Mouse (Mus musculus): ENCODE measurements around the gene Gimap8.

DNA sequence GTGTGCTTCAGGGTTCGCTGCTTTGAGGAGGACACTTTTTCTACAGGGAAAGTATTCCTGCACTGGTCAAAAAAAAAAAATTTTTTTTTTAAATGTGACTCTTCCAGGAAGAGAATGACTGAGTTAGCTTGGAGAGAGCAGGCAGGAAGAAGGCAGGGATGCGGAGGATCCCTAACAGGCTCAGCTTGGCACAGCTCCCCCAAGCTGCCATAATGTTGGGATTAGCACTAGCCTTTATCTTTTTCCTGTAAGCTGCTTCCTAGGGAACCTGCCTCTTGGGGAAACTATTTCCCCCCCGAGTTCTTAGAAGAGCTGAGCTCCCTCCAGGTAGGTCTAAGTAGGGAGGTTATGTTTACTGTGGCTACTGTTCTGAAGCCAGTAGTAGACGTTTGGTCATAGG lies 37.8 kb downstream of the Gimap8 start:
- TF ChIP-seq EP300 (IDR thresholded peaks at IDR 0.05; ENCODE audit: insufficient read depth, low read depth, low read length) (no peak), CTCF (IDR thresholded peaks at IDR 0.05) (peak; percentile 27; the same call in 1 of the 2 replicates)
